Mouse (Mus musculus) liver, embryonic 14.5 days (tissue): ENCODE data around the gene Usp50. TPM values are rescaled to one million over a fixed set of nuclear protein-coding genes. Genes with fewer than 3 reads are reported as not detected.

Experiments used
- ATAC-seq: fragments of 200-750 bp; cut with Nextera tagmentation; 2 replicates; pipeline ENCODE4 v1.8.0; 2017; ENCODE audit warnings: moderate number of reproducible peaks, mild to moderate bottlenecking, moderate library complexity; ENCODE audit not compliant: insufficient read depth
- DNase-seq, 3 experiments: peaks; one replicate each; pipeline ENCODE4 v3.0.0-alpha.2; 2012 to 2013; ENCODE audit warnings: low read depth in 3 of 3, low spot score in 3 of 3
- H3K27ac ChIP-seq: fragments of 300-500 bp; sonication (generic); 2 replicates; pipeline ENCODE4 v1.5.1; 2014; ENCODE audit warnings: moderate library complexity, mild to moderate bottlenecking, control low read depth, inconsistent platforms
- H3K27me3 ChIP-seq: fragments of 300-500 bp; sonication (generic); 2 replicates; pipeline ENCODE4 v1.6.1; 2014; ENCODE audit warnings: mild to moderate bottlenecking, low read length, moderate library complexity; ENCODE audit not compliant: control insufficient read depth, insufficient read depth
- H3K36me3 ChIP-seq: fragments of 300-500 bp; sonication (generic); replicated peaks from 2 replicates; pipeline ENCODE4 v1.6.1; 2014; ENCODE audit warnings: low read depth; ENCODE audit not compliant: control insufficient read depth, insufficient read depth
- H3K4me1 ChIP-seq, 2 experiments: fragments of 200-500 bp in 1 of 2; fragments of 300-500 bp in 1 of 2; sonication (generic) in 1 of 2; replicated peaks; 2 replicates each; pipeline ENCODE4 v1.6.1; 2012 to 2014; ENCODE audit warnings: antibody characterized with exemption in 1 of 2, inconsistent platforms in 1 of 2, low read length in 1 of 2; ENCODE audit not compliant: control insufficient read depth in 2 of 2, insufficient read depth in 2 of 2
- H3K4me2 ChIP-seq: fragments of 300-500 bp; sonication (generic); 2 replicates; pipeline ENCODE4 v1.6.1; 2014; ENCODE audit warnings: low read depth, mild to moderate bottlenecking, control low read depth, moderate library complexity
- H3K4me3 ChIP-seq, 2 experiments: fragments of 200-500 bp in 1 of 2; fragments of 300-500 bp in 1 of 2; sonication (generic) in 1 of 2; 2 replicates each; pipeline ENCODE4 v1.5.1; 2012 to 2014; ENCODE audit warnings: low read depth in 2 of 2, low read length in 2 of 2, mild to moderate bottlenecking in 2 of 2, control low read depth in 1 of 2, inconsistent platforms in 1 of 2, moderate library complexity in 1 of 2; ENCODE audit not compliant: insufficient read depth in 1 of 2
- H3K9ac ChIP-seq: fragments of 300-500 bp; sonication (generic); replicated peaks from 2 replicates; pipeline ENCODE4 v1.6.1; 2014; ENCODE audit warnings: mild to moderate bottlenecking, control low read depth, moderate library complexity
- H3K9me3 ChIP-seq: fragments of 300-500 bp; sonication (generic); 2 replicates; pipeline ENCODE4 v1.6.1; 2016; ENCODE audit warnings: low read length, mixed read lengths; ENCODE audit not compliant: control insufficient read depth
- CTCF ChIP-seq: IDR thresholded peaks from 2 replicates; pipeline ENCODE4 v1.5.1; 2016; ENCODE audit warnings: antibody characterized with exemption, low read depth, control low read depth
- EP300 ChIP-seq: IDR thresholded peaks from 2 replicates; pipeline ENCODE4 v1.6.1; 2016; ENCODE audit warnings: antibody characterized with exemption, low read depth
- WGBS: fragments of 180-500 bp; shearing (Covaris S2); extraction: QIAGEN DNeasy Blood & Tissue Kit; methylation state at CpG from one replicate; pipeline ENCODE4 v1.1.7; 2014; ENCODE audit not compliant: insufficient replicate concordance; 5-methylcytosine and 5-hydroxymethylcytosine counted together
- polyA plus RNA-seq, 2 experiments: library from polyadenylated mRNA; depleted of rRNA in 1 of 2; stranded (reverse) in 1 of 2; unstranded in 1 of 2; fragments of >200 nt; fragmentation: Nextera tagmentation in 1 of 2; extraction: Ambion mirVana in 1 of 2; gene quantifications; 2 replicates each; pipeline versions ENCODE4 v1.2.1 to v1.2.3; 2012 to 2014

Gene Usp50
- polyA plus RNA-seq, 2 experiments = 0.93 to 1.8 TPM

GRCm38 (mm10) chr2:126759351-126759750, 23.9 kb downstream of the Usp50 start:
- no peak for ATAC-seq
- peaks cover 29% of the 10 kb centered on the region for H3K36me3 ChIP-seq
- no peaks in the 10 kb centered on the region for H3K9me3 ChIP-seq
- H3K27me3 ChIP-seq = no peaks in the 10 kb centered on the region
- no peak overlapping the region for H3K4me3 ChIP-seq
- no peaks in the 10 kb centered on the region for H3K4me1 ChIP-seq
- no peak overlapping the region for H3K4me2 ChIP-seq
- DNase-seq = no peak
- H3K27ac ChIP-seq = no peak overlapping the region
- H3K9ac ChIP-seq = no peak overlapping the region
- 75% methylated on average over 7 of the region's 7 CpGs for WGBS
- no peak for TF ChIP-seq CTCF

- TF ChIP-seq CTCF = no peak
- no peak for ATAC-seq
- no peak for DNase-seq
- H3K36me3 ChIP-seq = peaks cover 26% of the 10 kb centered on the region
- H3K9ac ChIP-seq = no peak overlapping the region
- H3K4me2 ChIP-seq = no peak overlapping the region
- WGBS = 83% methylated on average over 6 of the region's 6 CpGs
- no peak overlapping the region for H3K27ac ChIP-seq
- H3K27me3 ChIP-seq = no peaks in the 10 kb centered on the region
- no peak overlapping the region for H3K4me3 ChIP-seq
- no peaks in the 10 kb centered on the region for H3K9me3 ChIP-seq
- no peaks in the 10 kb centered on the region for H3K4me1 ChIP-seq
Observed at GRCm38 (mm10) chr2:126755664-126756063, 27.6 kb downstream of the Usp50 start.

GRCm38 (mm10) chr2:126743389-126743788, 39.9 kb downstream of the Usp50 start:
- H3K27ac ChIP-seq = no peak overlapping the region
- no peak overlapping the region for H3K4me3 ChIP-seq
- H3K27me3 ChIP-seq = no peaks in the 10 kb centered on the region
- peaks cover 21% of the 10 kb centered on the region for H3K36me3 ChIP-seq
- TF ChIP-seq CTCF = no peak
- no peak for TF ChIP-seq EP300
- no peak overlapping the region for H3K9ac ChIP-seq
- 82% methylated on average over 5 of the region's 5 CpGs for WGBS
- ATAC-seq (no peak), DNase-seq (no peak)
- H3K9me3 ChIP-seq = no peaks in the 10 kb centered on the region
- H3K4me2 ChIP-seq = no peak overlapping the region
- H3K4me1 ChIP-seq = no peaks in the 10 kb centered on the region

GRCm38 (mm10) chr2:126740314-126740713, 43.0 kb downstream of the Usp50 start:
- H3K9me3 ChIP-seq = no peaks in the 10 kb centered on the region
- H3K9ac ChIP-seq = no peak overlapping the region
- WGBS = 82% methylated on average over 2 of the region's 2 CpGs
- H3K4me1 ChIP-seq = no peaks in the 10 kb centered on the region
- H3K27ac ChIP-seq = no peak overlapping the region
- ATAC-seq = no peak
- no peak overlapping the region for H3K4me2 ChIP-seq
- H3K4me3 ChIP-seq = no peak overlapping the region
- TF ChIP-seq EP300 = no peak
- no peak for TF ChIP-seq CTCF
- peaks cover 23% of the 10 kb centered on the region for H3K36me3 ChIP-seq
- no peaks in the 10 kb centered on the region for H3K27me3 ChIP-seq
- DNase-seq = no peak

- 70% methylated on average over 6 of the region's 6 CpGs for WGBS
- no peak overlapping the region for H3K4me2 ChIP-seq
- DNase-seq (no peak), ATAC-seq (no peak)
- H3K9ac ChIP-seq = no peak overlapping the region
- peaks cover 15% of the 10 kb centered on the region for H3K36me3 ChIP-seq
- TF ChIP-seq CTCF = no peak
- no peak for TF ChIP-seq EP300
- H3K4me1 ChIP-seq = no peaks in the 10 kb centered on the region
- H3K9me3 ChIP-seq = no peaks in the 10 kb centered on the region
- no peaks in the 10 kb centered on the region for H3K27me3 ChIP-seq
- H3K27ac ChIP-seq = no peak overlapping the region
- H3K4me3 ChIP-seq = no peak overlapping the region
Observed at GRCm38 (mm10) chr2:126735339-126736073, 47.8 kb downstream of the Usp50 start.
